9 mouse cellular contexts compared by ENCODE assay signal in genomic region chr9:43920053-43920754, GRCm38 (mm10).
A peak's percentile ranks its signal among the peaks of the same experiment; 100 is the strongest.
DNase-seq lines count a peak whose midpoint lies in the region; ATAC-seq and TF ChIP-seq lines count a peak whose summit lies in the region.
"Had no signal": no experiment of that assay in that cellular context is flagged by ENCODE, and none has a peak within 500 bp of the region (broad histone marks: within the 10 kb centered on the region; RNA-seq: fewer than 3 reads in every experiment).

No protein-coding gene starts in this region.

- H3K9ac ChIP-seq in lung, embryonic 14.5 days, result no peak overlapping the region
- H3K9ac ChIP-seq: lung, embryonic 15.5 days had no signal

- H3K4me2 ChIP-seq in lung, embryonic 14.5 days, result no peak overlapping the region; the same call in 1 of the 2 replicates
- H3K4me2 ChIP-seq: lung, embryonic 15.5 days had no signal

- DNase-seq in MN1 (ENCODE audit: low spot score), result peak; percentile 73
- peak; percentile 72 for DNase-seq in cerebellum, adult 9-10 months
- DNase-seq in forelimb bud, embryonic 11.5 days (ENCODE audit: low read depth, low spot score), result peak; percentile 53
- peak; percentile 71 to 83 for DNase-seq in heart, postnatal 36 days
- peak; percentile 64 to 81 for DNase-seq in layer of hippocampus, adult 18-20 months (ENCODE audit: low spot score in 2 of 2)
- peak; percentile 81 for DNase-seq in lung, embryonic 14.5 days
- peak; percentile 88 for DNase-seq in retina, postnatal 1 day
- DNase-seq in thymus, postnatal 4 days, result peak; percentile 85

- TF ChIP-seq CTCF in lung, embryonic 14.5 days (IDR thresholded peaks at IDR 0.05; ENCODE audit: low read depth), result peak; percentile 86

- H3K4me3 ChIP-seq in lung, embryonic 14.5 days (ENCODE audit: low read depth, low read length), result no peak overlapping the region
- H3K4me3 ChIP-seq: lung, embryonic 15.5 days had no signal

- whole genome bisulfite sequencing in lung, embryonic 14.5 days, result 14% methylated on average over 24 of the region's 24 CpGs

- no peak for ATAC-seq in lung, embryonic 14.5 days (ENCODE audit: insufficient read depth)

- peaks cover 7% of the 10 kb centered on the region; the same call in 1 of the 2 replicates for H3K27me3 ChIP-seq in lung, embryonic 14.5 days (ENCODE audit: insufficient read depth, low read length)

- H3K9me3 ChIP-seq in lung, embryonic 14.5 days (ENCODE audit: low read depth, low read length), result no peaks in the 10 kb centered on the region
- H3K9me3 ChIP-seq: lung, embryonic 15.5 days had no signal

- H3K27ac ChIP-seq in lung, embryonic 14.5 days (ENCODE audit: low read depth), result no peak overlapping the region
- H3K27ac ChIP-seq: lung, embryonic 15.5 days had no signal

- no peaks in the 10 kb centered on the region for H3K36me3 ChIP-seq in lung, embryonic 14.5 days (ENCODE audit: insufficient read depth)
- H3K36me3 ChIP-seq: lung, embryonic 15.5 days had no signal

- intact Hi-C loops in heart, postnatal 36 days (cut with DNase I), result loop anchor here (2.0 to 5.0 kb wide), 3 partner anchors 51 to 578 kb away; partner anchors contain the start of gene Nectin1

- no peaks in the 10 kb centered on the region for H3K4me1 ChIP-seq in lung, embryonic 14.5 days (ENCODE audit: insufficient read depth)
- H3K4me1 ChIP-seq: lung, embryonic 15.5 days had no signal
